Mouse (Mus musculus): ENCODE results near the gene Sbno1. TPM values are rescaled to one million over a fixed set of nuclear protein-coding genes. Genes with fewer than 3 reads are reported as not detected.

The Sbno1 gene
- 86.4 TPM for polyA plus RNA-seq (2014; fragmentation: Illumina TruSeq; extraction: RNeasy Lipid Tissue Mini Kit (QIAGEN cat#74804))

GRCm38 (mm10) chr5:124425412-124426259 lies at the start of gene Sbno1:
Sbno1 (minus strand) TSS chr5:124426001.

GRCm38 (mm10) chr5:124439447-124440093 lies 13.8 kb upstream of the Sbno1 start, which contains the start of gene Kmt5a:
Kmt5a (plus strand) TSS chr5:124439930.

GRCm38 (mm10) chr5:124362982-124363381 lies 62.8 kb downstream of the Sbno1 start, which contains the start of gene Cdk2ap1:
Cdk2ap1 (minus strand) TSS chr5:124363082.

DNA sequence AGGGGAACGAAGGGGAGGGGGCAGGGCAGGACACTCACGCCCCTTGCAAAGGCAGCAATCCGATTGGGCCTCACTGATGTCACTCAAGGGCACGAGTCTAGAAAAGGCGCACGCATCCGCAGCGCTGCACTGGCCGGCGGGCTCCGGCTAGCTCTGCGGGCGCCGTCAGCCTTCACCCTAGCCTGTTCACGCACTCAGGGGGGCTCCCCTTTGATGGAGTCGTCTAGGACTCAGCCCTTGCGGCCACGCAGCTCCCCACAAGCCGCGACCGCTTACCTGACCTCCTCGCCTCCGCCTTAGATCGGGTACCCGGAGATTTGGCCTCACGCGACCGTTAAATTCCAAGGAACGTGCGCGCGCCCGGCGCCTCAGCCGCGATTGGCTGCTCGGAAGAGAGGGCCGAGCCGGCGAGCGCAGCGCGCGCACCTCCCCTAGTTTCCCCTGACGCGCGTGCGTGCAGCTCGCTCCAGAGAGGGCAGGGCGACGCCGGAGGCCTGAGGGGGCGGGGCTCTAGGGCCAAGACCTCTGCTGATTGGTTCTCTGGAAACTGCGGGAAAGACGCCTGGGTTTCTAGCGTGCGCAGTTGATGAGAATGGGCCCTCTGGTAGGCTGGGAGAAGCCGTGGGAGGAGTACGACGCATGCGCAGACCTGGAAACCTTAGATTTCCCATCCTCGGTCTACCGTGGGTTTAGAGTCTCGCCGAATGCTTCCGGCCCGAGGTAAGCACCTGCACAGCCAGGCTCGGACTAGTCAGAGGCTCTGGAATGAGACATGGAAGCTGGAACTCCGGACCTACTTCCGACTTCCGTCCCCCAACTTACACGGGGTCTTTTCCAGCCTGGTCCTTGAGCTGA lies 98.1 kb downstream of the Sbno1 start, which contains the start of the genes Mphosph9 and 2810006K23Rik:
TSS of gene Mphosph9 (minus strand) at position 463 of the 855 bp plus-strand sequence.
TSS of gene 2810006K23Rik (plus strand) at position 580 of the 855 bp plus-strand sequence.

Other genes with a start within 250 kb of the Sbno1 start
- 8.7 TPM for gene Pitpnm2, start 176.2 kb downstream of the Sbno1 start, polyA plus RNA-seq (2014; fragmentation: Illumina TruSeq; extraction: RNeasy Lipid Tissue Mini Kit (QIAGEN cat#74804))
- 14.3 TPM for gene Mphosph9, start 98.0 kb downstream of the Sbno1 start, polyA plus RNA-seq (2014; fragmentation: Illumina TruSeq; extraction: RNeasy Lipid Tissue Mini Kit (QIAGEN cat#74804))
- 25.1 TPM for gene 2810006K23Rik, start 97.9 kb downstream of the Sbno1 start, polyA plus RNA-seq (2014; fragmentation: Illumina TruSeq; extraction: RNeasy Lipid Tissue Mini Kit (QIAGEN cat#74804))
- 198 TPM for gene Cdk2ap1, start 62.9 kb downstream of the Sbno1 start, polyA plus RNA-seq (2014; fragmentation: Illumina TruSeq; extraction: RNeasy Lipid Tissue Mini Kit (QIAGEN cat#74804))
- 71.7 TPM for gene Kmt5a, start 13.9 kb upstream of the Sbno1 start, polyA plus RNA-seq (2014; fragmentation: Illumina TruSeq; extraction: RNeasy Lipid Tissue Mini Kit (QIAGEN cat#74804))
- 4.0 TPM for gene Rilpl2, start 52.4 kb upstream of the Sbno1 start, polyA plus RNA-seq (2014; fragmentation: Illumina TruSeq; extraction: RNeasy Lipid Tissue Mini Kit (QIAGEN cat#74804))
- 0.57 TPM for gene Snrnp35, start 57.1 kb upstream of the Sbno1 start, polyA plus RNA-seq (2014; fragmentation: Illumina TruSeq; extraction: RNeasy Lipid Tissue Mini Kit (QIAGEN cat#74804))
- 10.2 TPM for gene Rilpl1, start 105.4 kb upstream of the Sbno1 start, polyA plus RNA-seq (2014; fragmentation: Illumina TruSeq; extraction: RNeasy Lipid Tissue Mini Kit (QIAGEN cat#74804))
- gene Tmed2, start 114.7 kb upstream of the Sbno1 start, polyA plus RNA-seq (2014; fragmentation: Illumina TruSeq; extraction: RNeasy Lipid Tissue Mini Kit (QIAGEN cat#74804)) = 1,870 TPM
- 10.8 TPM for gene Ddx55, start 126.9 kb upstream of the Sbno1 start, polyA plus RNA-seq (2014; fragmentation: Illumina TruSeq; extraction: RNeasy Lipid Tissue Mini Kit (QIAGEN cat#74804))
- 44.9 TPM for gene Eif2b1, start 153.1 kb upstream of the Sbno1 start, polyA plus RNA-seq (2014; fragmentation: Illumina TruSeq; extraction: RNeasy Lipid Tissue Mini Kit (QIAGEN cat#74804))
- 8.2 TPM for gene Gtf2h3, start 153.1 kb upstream of the Sbno1 start, polyA plus RNA-seq (2014; fragmentation: Illumina TruSeq; extraction: RNeasy Lipid Tissue Mini Kit (QIAGEN cat#74804))
- 26.9 TPM for gene Atp6v0a2, start 202.6 kb upstream of the Sbno1 start, polyA plus RNA-seq (2014; fragmentation: Illumina TruSeq; extraction: RNeasy Lipid Tissue Mini Kit (QIAGEN cat#74804))